Mouse (Mus musculus) liver, embryonic 16.5 days (tissue): ENCODE results near the gene Elob. TPM values are rescaled to one million over a fixed set of nuclear protein-coding genes. Genes with fewer than 3 reads are reported as not detected.
A peak's percentile ranks its signal among the peaks of the same experiment; 100 is the strongest.

Experiments
- ATAC-seq: fragments of 200-750 bp; cut with Nextera tagmentation; 2 replicates; pipeline ENCODE4 v1.8.0; 2017; ENCODE audit warnings: low read depth, mild to moderate bottlenecking, moderate number of reproducible peaks, moderate library complexity
- H3K27ac ChIP-seq: fragments of 300-500 bp; sonication (generic); 2 replicates; pipeline ENCODE4 v1.5.1; 2014; ENCODE audit warnings: mild to moderate bottlenecking, low read length
- H3K27me3 ChIP-seq: fragments of 300-500 bp; sonication (generic); 2 replicates; pipeline ENCODE4 v1.6.1; 2014; ENCODE audit warnings: low read depth, low read length, mixed read lengths; ENCODE audit not compliant: control insufficient read depth, insufficient read depth
- H3K36me3 ChIP-seq: fragments of 300-500 bp; sonication (generic); 2 replicates; pipeline ENCODE4 v1.6.1; 2014; ENCODE audit warnings: mild to moderate bottlenecking; ENCODE audit not compliant: control insufficient read depth, insufficient read depth
- H3K4me1 ChIP-seq: fragments of 300-500 bp; sonication (generic); 2 replicates; pipeline ENCODE4 v1.6.1; 2014; ENCODE audit warnings: low read depth, low read length, mixed read lengths; ENCODE audit not compliant: control insufficient read depth
- H3K4me2 ChIP-seq: fragments of 300-500 bp; sonication (generic); 2 replicates; pipeline ENCODE4 v1.6.1; 2014; ENCODE audit warnings: low read depth, low read length, mixed read lengths
- H3K4me3 ChIP-seq: fragments of 300-500 bp; sonication (generic); 2 replicates; pipeline ENCODE4 v1.5.1; 2014; ENCODE audit warnings: low read depth, mild to moderate bottlenecking, low read length
- H3K9ac ChIP-seq: fragments of 300-500 bp; sonication (generic); 2 replicates; pipeline ENCODE4 v1.6.1; 2014; ENCODE audit warnings: low read depth, low read length
- H3K9me3 ChIP-seq: fragments of 300-500 bp; sonication (generic); replicated peaks from 2 replicates; pipeline ENCODE4 v1.6.1; 2016; ENCODE audit warnings: low read length; ENCODE audit not compliant: control insufficient read depth
- WGBS: fragments of 180-500 bp; shearing (Covaris S2); extraction: QIAGEN DNeasy Blood & Tissue Kit; methylation state at CpG from one replicate; pipeline ENCODE4 v1.1.7; 2014; ENCODE audit not compliant: insufficient replicate concordance; 5-methylcytosine and 5-hydroxymethylcytosine counted together
- polyA plus RNA-seq: library from polyadenylated mRNA; unstranded; fragments of >200 nt; fragmentation: Nextera tagmentation; extraction: Ambion mirVana; gene quantifications from 2 replicates; pipeline ENCODE4 v1.2.1, GENCODE M21; 2015

Gene Elob
- polyA plus RNA-seq, 1 experiment from 2014 or later: 436 TPM

GRCm38 (mm10) chr17:23831201-23831600 lies 2.3 kb upstream of the Elob start:
- Histone ChIP-seq H3K4me1 (peaks cover 17% of the 10 kb centered on the region), H3K9ac (no peak overlapping the region), H3K27ac (no peak overlapping the region), H3K27me3 (peaks cover 18% of the 10 kb centered on the region; the same call in 1 of the 2 replicates), H3K4me2 (no peak overlapping the region), H3K9me3 (peaks cover 3% of the 10 kb centered on the region; the same call in 1 of the 2 replicates), H3K4me3 (no peak overlapping the region), H3K36me3 (peaks cover 6% of the 10 kb centered on the region)
- ATAC-seq: no peak
- WGBS: 74% methylated on average over 1 of the region's 1 CpGs

- Histone ChIP-seq H3K27me3 (peaks cover 9% of the 10 kb centered on the region; the same call in 1 of the 2 replicates), H3K36me3 (peaks cover 30% of the 10 kb centered on the region), H3K4me1 (peaks cover 17% of the 10 kb centered on the region), H3K27ac (peak overlapping the region; percentile 74), H3K9ac (peak overlapping the region; percentile 81), H3K4me3 (peak overlapping the region; percentile 83), H3K9me3 (peaks cover 3% of the 10 kb centered on the region; the same call in 1 of the 2 replicates), H3K4me2 (peak overlapping the region; percentile 89)
- peak; percentile 55 for ATAC-seq
- 0% methylated on average over 47 of the region's 47 CpGs for WGBS
These were observed 500 bp downstream of the Elob start for GRCm38 (mm10) chr17:23828271-23829001.

- 80% methylated on average over 4 of the region's 4 CpGs for WGBS
- Histone ChIP-seq H3K27me3 (peaks cover 4% of the 10 kb centered on the region; the same call in 1 of the 2 replicates), H3K9me3 (peaks cover 3% of the 10 kb centered on the region; the same call in 1 of the 2 replicates), H3K4me1 (peaks cover 17% of the 10 kb centered on the region), H3K4me2 (no peak overlapping the region), H3K4me3 (no peak overlapping the region), H3K9ac (no peak overlapping the region), H3K27ac (no peak overlapping the region), H3K36me3 (peaks cover 54% of the 10 kb centered on the region)
- ATAC-seq: no peak
These were observed 3.3 kb downstream of the Elob start for GRCm38 (mm10) chr17:23825591-23825990.

- WGBS: 91% methylated on average over 12 of the region's 12 CpGs
- H3K36me3 ChIP-seq: peaks cover 74% of the 10 kb centered on the region
- no peak for ATAC-seq
These were observed 5.3 kb downstream of the Elob start for GRCm38 (mm10) chr17:23823614-23824013.

GRCm38 (mm10) chr17:23823018-23823417 lies 5.9 kb downstream of the Elob start:
- Histone ChIP-seq H3K36me3 (peaks cover 80% of the 10 kb centered on the region), H3K27me3 (no peaks in the 10 kb centered on the region), H3K4me2 (no peak overlapping the region), H3K4me1 (peaks cover 9% of the 10 kb centered on the region), H3K27ac (no peak overlapping the region), H3K9ac (no peak overlapping the region), H3K9me3 (peaks cover 20% of the 10 kb centered on the region), H3K4me3 (no peak overlapping the region)
- 87% methylated on average over 16 of the region's 16 CpGs for WGBS
- ATAC-seq: no peak

More at GRCm38 (mm10) chr17:23823614-23824013, 5.3 kb downstream of the Elob start:
- Histone ChIP-seq H3K27me3 (no peaks in the 10 kb centered on the region), H3K9me3 (peaks cover 14% of the 10 kb centered on the region), H3K9ac (no peak overlapping the region), H3K4me3 (no peak overlapping the region), H3K27ac (no peak overlapping the region), H3K4me2 (no peak overlapping the region), H3K4me1 (peaks cover 12% of the 10 kb centered on the region)

- Histone ChIP-seq H3K4me1 (no peaks in the 10 kb centered on the region; the same call in 1 of the 2 replicates), H3K4me2 (no peak overlapping the region), H3K27me3 (no peaks in the 10 kb centered on the region), H3K9ac (no peak overlapping the region), H3K9me3 (peaks cover 24% of the 10 kb centered on the region), H3K27ac (no peak overlapping the region), H3K36me3 (peaks cover 89% of the 10 kb centered on the region), H3K4me3 (no peak overlapping the region)
- WGBS: 76% methylated on average over 6 of the region's 6 CpGs
- ATAC-seq: no peak
These were observed 6.8 kb downstream of the Elob start for GRCm38 (mm10) chr17:23822094-23822493.

- H3K36me3 ChIP-seq: peaks cover 92% of the 10 kb centered on the region
- no peak overlapping the region for H3K4me3 ChIP-seq
- WGBS: 90% methylated on average over 5 of the region's 5 CpGs
- no peak overlapping the region for H3K27ac ChIP-seq
- no peaks in the 10 kb centered on the region for H3K4me1 ChIP-seq
- ATAC-seq: no peak
- H3K27me3 ChIP-seq: no peaks in the 10 kb centered on the region
- peaks cover 30% of the 10 kb centered on the region for H3K9me3 ChIP-seq
- no peak overlapping the region for H3K4me2 ChIP-seq
- H3K9ac ChIP-seq: no peak overlapping the region
These were observed 8.2 kb downstream of the Elob start for GRCm38 (mm10) chr17:23820731-23821130.

- H3K36me3 ChIP-seq: peaks cover 94% of the 10 kb centered on the region
- H3K4me1 ChIP-seq: no peaks in the 10 kb centered on the region
- H3K9ac ChIP-seq: no peak overlapping the region
- no peak overlapping the region for H3K4me2 ChIP-seq
- 96% methylated on average over 25 of the region's 25 CpGs for WGBS
- no peaks in the 10 kb centered on the region for H3K27me3 ChIP-seq
- no peak overlapping the region for H3K4me3 ChIP-seq
- H3K9me3 ChIP-seq: peaks cover 36% of the 10 kb centered on the region
- no peak overlapping the region for H3K27ac ChIP-seq
- ATAC-seq: no peak
These were observed 9.7 kb downstream of the Elob start for GRCm38 (mm10) chr17:23819235-23819634.

- H3K9ac ChIP-seq: no peak overlapping the region
- H3K9me3 ChIP-seq: peaks cover 36% of the 10 kb centered on the region
- no peak for ATAC-seq
- H3K4me3 ChIP-seq: no peak overlapping the region
- H3K27ac ChIP-seq: no peak overlapping the region
- no peaks in the 10 kb centered on the region for H3K27me3 ChIP-seq
- peaks cover 95% of the 10 kb centered on the region for H3K36me3 ChIP-seq
- no peaks in the 10 kb centered on the region for H3K4me1 ChIP-seq
- no peak overlapping the region for H3K4me2 ChIP-seq
- whole genome bisulfite sequencing: 97% methylated on average over 8 of the region's 8 CpGs
These were observed 10.4 kb downstream of the Elob start for GRCm38 (mm10) chr17:23818579-23818978.
